Mouse (Mus musculus): ENCODE data around the gene Tespa1.
"Not testable (repeated sequence)": the region's sequence is repeated elsewhere in the genome, so short reads cannot be mapped to it uniquely, and the experiment has no call there.

GRCm38 (mm10) chr10:130340050-130340449, 17.4 kb downstream of the Tespa1 start:
- TF ChIP-seq CTCF (IDR thresholded peaks at IDR 0.05; ENCODE audit: borderline replicate concordance, control insufficient read depth, extremely low read depth, insufficient read depth, low read length, poor library complexity); POLR2A (IDR thresholded peaks at IDR 0.05; ENCODE audit: control insufficient read depth, extremely low read depth, insufficient read depth, low read length, poor library complexity): not testable (repeated sequence)
